Mouse (Mus musculus) lung, adult 2 months (tissue): ENCODE measurements around the gene 1700034J05Rik.

Experiments
- CTCF ChIP-seq: fragments of 200-500 bp; IDR thresholded peaks from 2 replicates; pipeline ENCODE4 v1.5.1; 2011; ENCODE audit warnings: mild to moderate bottlenecking, low read length, control low read depth; ENCODE audit not compliant: insufficient read depth
- POLR2A ChIP-seq: fragments of 200-500 bp; IDR thresholded peaks from 2 replicates; pipeline ENCODE4 v1.6.1; 2011; ENCODE audit warnings: low read depth, mild to moderate bottlenecking, control low read depth, low read length, borderline replicate concordance; ENCODE audit errors: extremely low read depth

DNA sequence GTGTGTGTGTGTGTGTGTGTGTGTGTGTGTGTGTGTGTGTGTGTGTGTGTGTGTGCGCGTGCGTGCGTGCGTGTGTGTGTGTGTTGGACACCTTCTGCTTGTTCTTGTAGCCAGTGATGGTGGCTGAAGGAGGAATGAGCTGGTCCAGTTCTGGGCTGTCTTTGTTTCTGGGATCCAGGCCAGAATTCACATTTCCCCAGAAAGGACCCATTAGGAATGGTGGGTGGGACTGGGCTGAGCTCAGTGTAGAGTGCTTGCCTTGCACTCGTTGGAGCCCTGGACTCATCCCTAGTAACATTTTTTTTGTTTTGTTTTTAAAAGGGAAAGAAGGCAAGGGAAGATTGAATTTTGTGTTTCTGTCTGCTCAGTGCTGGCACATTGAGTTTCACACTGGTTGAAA is 18.3 kb downstream of the 1700034J05Rik start:
- TF ChIP-seq POLR2A (no peak), CTCF (no peak)
